Mouse (Mus musculus): ENCODE measurements around the gene Ano4. TPM values are rescaled to one million over a fixed set of nuclear protein-coding genes. Genes with fewer than 3 reads are reported as not detected.

The Ano4 gene
- total and polyA plus RNA-seq, 2 experiments from 2014 or later: 4.4 to 13.6 TPM

DNA sequence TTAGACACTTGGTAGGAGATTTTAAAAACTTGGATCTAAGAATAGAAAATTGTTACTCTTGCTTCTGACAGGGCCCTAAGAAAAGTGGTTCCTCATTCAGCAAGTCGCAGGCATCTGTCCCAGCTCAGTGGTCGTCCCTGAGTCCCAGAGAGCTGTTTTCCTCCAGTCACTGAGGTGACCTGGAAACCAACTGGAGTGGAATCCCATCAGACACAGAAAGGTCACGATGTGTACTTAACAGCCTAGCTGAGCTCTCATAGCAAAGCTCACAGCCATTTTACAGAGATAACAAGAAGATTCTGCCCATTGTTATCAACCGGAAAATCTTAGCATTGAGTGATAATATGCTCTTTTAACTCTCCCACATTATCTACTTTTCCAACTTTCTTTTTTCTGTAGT lies 365.1 kb downstream of the Ano4 start:
- H3K9ac ChIP-seq: no peak overlapping the region
- ATAC-seq (no peak), DNase-seq (no peak)
- H3K9me3 ChIP-seq (ENCODE audit: low read length): no peaks in the 10 kb centered on the region
- H3K36me3 ChIP-seq (ENCODE audit: insufficient read depth): no peaks in the 10 kb centered on the region
- H3K27me3 ChIP-seq (ENCODE audit: insufficient read depth, low read length): no peaks in the 10 kb centered on the region
- H3K4me3 ChIP-seq (ENCODE audit: low read depth, low read length): no peak overlapping the region
- no peak overlapping the region for H3K4me2 ChIP-seq (ENCODE audit: low read depth)
- H3K4me1 ChIP-seq (ENCODE audit: insufficient read depth): no peaks in the 10 kb centered on the region
- no peak overlapping the region for H3K27ac ChIP-seq (ENCODE audit: low read depth, low read length)
- TF ChIP-seq CTCF (IDR thresholded peaks at IDR 0.05; ENCODE audit: low read depth): no peak
- 87% methylated on average over 4 of the region's 4 CpGs for WGBS

DNA sequence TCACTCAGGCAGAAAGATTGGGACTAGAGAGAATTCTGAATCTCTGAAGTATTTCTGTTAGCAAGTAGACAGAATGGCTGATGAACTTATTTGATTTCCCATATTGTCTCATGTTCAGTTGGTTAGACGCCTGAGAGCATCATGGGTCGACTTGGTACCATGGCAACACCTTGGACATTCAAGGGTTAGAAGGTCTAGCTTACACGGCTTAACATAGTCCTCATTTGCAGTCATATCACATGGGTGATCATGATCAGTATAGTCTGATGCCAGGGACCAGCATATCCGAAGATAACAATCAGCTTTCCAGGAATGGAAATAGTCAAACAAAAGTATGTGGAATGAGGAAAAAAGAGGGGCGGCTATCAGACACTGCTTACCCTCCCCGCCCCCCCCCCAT lies 365.6 kb downstream of the Ano4 start:
- ATAC-seq: no peak
- Histone ChIP-seq H3K27ac (ENCODE audit: low read depth, low read length) (no peak overlapping the region), H3K27me3 (ENCODE audit: insufficient read depth, low read length) (no peaks in the 10 kb centered on the region), H3K4me2 (ENCODE audit: low read depth) (no peak overlapping the region), H3K4me1 (ENCODE audit: insufficient read depth) (no peaks in the 10 kb centered on the region), H3K4me3 (ENCODE audit: low read depth, low read length) (no peak overlapping the region), H3K9ac (no peak overlapping the region), H3K36me3 (ENCODE audit: insufficient read depth) (no peaks in the 10 kb centered on the region), H3K9me3 (ENCODE audit: low read length) (no peaks in the 10 kb centered on the region)
- TF ChIP-seq CTCF (IDR thresholded peaks at IDR 0.05; ENCODE audit: low read depth): no peak
- DNase-seq: no peak
- 61% methylated on average over 6 of the region's 6 CpGs for WGBS

DNA sequence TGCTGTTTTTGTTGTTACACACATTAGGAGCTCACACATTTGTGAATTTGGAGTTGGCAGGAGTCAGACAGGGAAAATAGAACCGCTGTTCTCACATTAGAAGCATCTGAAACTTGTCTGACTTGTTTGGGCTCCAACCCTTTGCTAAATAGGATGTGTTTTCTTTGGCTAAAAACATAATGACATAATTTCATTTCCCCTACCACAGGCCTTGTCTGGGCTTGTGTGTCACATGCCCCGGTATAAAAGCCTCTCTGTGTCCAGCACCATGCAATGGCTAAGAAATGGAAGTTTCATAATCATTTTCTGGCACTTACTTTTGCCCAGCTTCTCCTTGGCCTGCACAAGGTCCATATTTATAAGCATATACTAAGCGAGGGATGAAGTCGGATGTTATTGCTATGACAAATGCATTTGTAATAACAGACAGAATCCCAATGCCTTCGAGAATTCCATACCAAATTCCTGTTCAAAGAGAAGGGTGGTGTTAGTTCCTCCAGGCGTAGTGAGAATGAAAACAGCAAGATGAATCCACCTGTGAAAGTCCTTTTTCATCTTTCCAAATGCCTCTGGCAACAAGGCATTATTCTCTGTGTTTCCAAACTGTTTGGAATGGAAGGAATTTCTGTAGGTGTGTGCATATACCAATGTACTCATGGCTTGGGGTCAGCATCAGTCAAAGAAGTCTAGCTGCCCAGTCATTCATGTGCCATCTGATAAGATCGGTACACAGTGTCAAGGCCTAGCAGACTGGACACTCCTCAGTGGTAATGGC lies 373.4 kb downstream of the Ano4 start:
- DNase-seq: no peak
- H3K36me3 ChIP-seq (ENCODE audit: insufficient read depth): no peaks in the 10 kb centered on the region
- TF ChIP-seq CTCF (IDR thresholded peaks at IDR 0.05; ENCODE audit: low read depth): no peak
- ATAC-seq: no peak
- H3K9me3 ChIP-seq (ENCODE audit: low read length): no peaks in the 10 kb centered on the region
- 86% methylated on average over 7 of the region's 7 CpGs for WGBS
- no peak overlapping the region for H3K27ac ChIP-seq (ENCODE audit: low read depth, low read length)
- H3K4me1 ChIP-seq (ENCODE audit: insufficient read depth): no peaks in the 10 kb centered on the region
- no peak overlapping the region for H3K4me3 ChIP-seq (ENCODE audit: low read depth, low read length)
- H3K27me3 ChIP-seq (ENCODE audit: insufficient read depth, low read length): no peaks in the 10 kb centered on the region
- no peak overlapping the region for H3K4me2 ChIP-seq (ENCODE audit: low read depth)
- H3K9ac ChIP-seq: no peak overlapping the region

DNA sequence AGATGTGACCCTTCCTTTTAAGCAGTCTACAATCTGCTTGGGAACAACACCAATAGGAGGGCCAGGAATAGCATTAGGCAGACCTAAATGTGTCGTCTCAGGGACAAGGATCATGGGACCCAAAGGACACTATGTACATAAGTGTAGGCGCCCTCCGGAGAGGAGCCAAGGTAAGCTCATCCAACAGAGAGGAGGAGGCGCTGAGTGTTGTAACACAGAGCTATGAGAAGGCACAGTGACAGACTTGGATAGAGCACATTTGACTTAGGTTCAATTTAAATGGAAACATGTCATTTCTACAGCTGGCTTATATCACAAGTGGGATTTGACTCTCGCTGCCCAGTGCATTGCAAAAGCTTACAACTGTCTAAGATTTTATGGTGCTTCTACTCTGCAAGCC lies 376.0 kb downstream of the Ano4 start:
- H3K9ac ChIP-seq: no peak overlapping the region
- no peak for TF ChIP-seq CTCF (IDR thresholded peaks at IDR 0.05; ENCODE audit: low read depth)
- no peak overlapping the region for H3K4me2 ChIP-seq (ENCODE audit: low read depth)
- no peaks in the 10 kb centered on the region for H3K36me3 ChIP-seq (ENCODE audit: insufficient read depth)
- WGBS: 95% methylated on average over 5 of the region's 5 CpGs
- H3K27ac ChIP-seq (ENCODE audit: low read depth, low read length): no peak overlapping the region
- H3K4me1 ChIP-seq (ENCODE audit: insufficient read depth): no peaks in the 10 kb centered on the region
- no peak for DNase-seq
- no peak overlapping the region for H3K4me3 ChIP-seq (ENCODE audit: low read depth, low read length)
- no peaks in the 10 kb centered on the region for H3K9me3 ChIP-seq (ENCODE audit: low read length)
- no peak for ATAC-seq
- no peaks in the 10 kb centered on the region for H3K27me3 ChIP-seq (ENCODE audit: insufficient read depth, low read length)

DNA sequence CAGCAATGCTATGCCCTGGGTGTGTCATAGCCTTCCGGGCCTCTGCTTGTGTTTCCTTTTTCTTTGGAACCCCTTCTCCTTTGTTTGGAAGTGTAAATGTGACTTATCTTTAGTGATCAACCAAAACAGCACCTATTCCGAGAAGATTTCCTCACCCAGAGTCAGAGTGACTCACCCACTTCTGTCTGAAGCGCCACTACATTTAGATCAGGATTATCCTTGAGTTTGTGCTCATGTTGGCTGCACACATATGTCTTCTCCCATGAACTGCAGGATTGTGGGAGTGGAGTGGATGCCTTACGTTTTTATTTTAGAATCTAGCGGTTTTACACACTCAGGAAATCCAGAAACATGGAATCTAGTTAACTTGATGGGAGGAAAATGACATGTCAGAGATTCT lies 383.8 kb downstream of the Ano4 start:
- Histone ChIP-seq H3K4me3 (ENCODE audit: low read depth, low read length) (no peak overlapping the region), H3K4me2 (ENCODE audit: low read depth) (no peak overlapping the region), H3K36me3 (ENCODE audit: insufficient read depth) (no peaks in the 10 kb centered on the region), H3K27ac (ENCODE audit: low read depth, low read length) (no peak overlapping the region), H3K4me1 (ENCODE audit: insufficient read depth) (no peaks in the 10 kb centered on the region), H3K9me3 (ENCODE audit: low read length) (no peaks in the 10 kb centered on the region), H3K27me3 (ENCODE audit: insufficient read depth, low read length) (no peaks in the 10 kb centered on the region), H3K9ac (no peak overlapping the region)
- 83% methylated on average over 5 of the region's 5 CpGs for WGBS
- no peak for DNase-seq
- TF ChIP-seq CTCF (IDR thresholded peaks at IDR 0.05; ENCODE audit: low read depth): no peak
- ATAC-seq: no peak

DNA sequence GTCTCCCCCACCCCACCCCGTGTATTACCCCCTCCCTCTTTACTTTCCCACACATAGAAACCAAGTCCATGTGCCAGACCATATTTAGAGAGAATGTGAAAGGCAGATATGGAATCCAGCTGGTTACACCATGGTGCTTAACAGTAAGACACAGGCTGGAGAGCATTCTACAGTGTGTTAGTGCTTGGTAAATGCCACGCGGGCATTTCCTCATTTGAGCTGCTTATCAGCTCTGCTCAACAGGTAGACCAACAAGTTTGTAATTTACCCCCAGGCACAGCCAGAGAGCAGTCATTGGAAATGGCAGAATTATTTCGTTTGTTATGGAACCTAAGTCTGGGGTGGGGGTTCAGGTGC lies 394.3 kb downstream of the Ano4 start:
- no peak overlapping the region for H3K4me3 ChIP-seq (ENCODE audit: low read depth, low read length)
- ATAC-seq (no peak), DNase-seq (no peak)
- no peak for TF ChIP-seq CTCF (IDR thresholded peaks at IDR 0.05; ENCODE audit: low read depth)
- H3K4me1 ChIP-seq (ENCODE audit: insufficient read depth): no peaks in the 10 kb centered on the region
- no peak overlapping the region for H3K9ac ChIP-seq
- WGBS: 88% methylated on average over 4 of the region's 4 CpGs
- no peaks in the 10 kb centered on the region for H3K27me3 ChIP-seq (ENCODE audit: insufficient read depth, low read length)
- no peak overlapping the region for H3K27ac ChIP-seq (ENCODE audit: low read depth, low read length)
- no peaks in the 10 kb centered on the region for H3K9me3 ChIP-seq (ENCODE audit: low read length)
- H3K36me3 ChIP-seq (ENCODE audit: insufficient read depth): no peaks in the 10 kb centered on the region
- no peak overlapping the region for H3K4me2 ChIP-seq (ENCODE audit: low read depth)

DNA sequence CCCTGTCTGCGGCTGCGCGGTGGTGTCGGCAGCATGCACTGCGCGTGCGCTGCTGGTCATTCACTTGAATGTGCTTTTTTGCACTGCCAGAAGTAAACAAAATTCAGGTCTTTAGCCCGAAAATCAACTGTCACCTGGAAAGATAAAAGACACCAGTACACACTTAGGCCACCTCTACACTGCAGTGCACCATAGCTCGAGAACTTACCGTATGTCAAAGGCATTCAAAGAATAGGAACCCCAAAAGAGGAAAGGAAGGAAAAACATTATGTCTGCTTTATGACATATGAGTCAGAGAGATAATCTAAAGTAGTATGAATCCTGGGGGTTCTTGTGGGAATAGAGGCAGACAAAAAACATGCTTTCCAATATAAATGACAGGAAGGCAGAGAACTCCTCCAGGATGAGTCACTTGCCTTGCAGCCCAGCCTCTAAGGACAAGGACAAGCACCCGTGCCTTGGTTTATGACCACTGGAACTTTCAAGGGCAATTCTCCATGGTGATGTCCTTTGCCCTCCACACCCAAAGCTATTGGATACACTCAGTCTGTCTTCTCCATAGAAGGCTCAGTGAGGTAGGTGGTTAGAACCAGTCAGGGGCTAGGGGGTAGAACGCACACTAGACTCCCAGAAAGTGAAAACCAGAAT lies 394.8 kb downstream of the Ano4 start:
- 94% methylated on average over 12 of the region's 12 CpGs for WGBS
- no peaks in the 10 kb centered on the region for H3K4me1 ChIP-seq (ENCODE audit: insufficient read depth)
- H3K4me2 ChIP-seq (ENCODE audit: low read depth): no peak overlapping the region
- H3K9ac ChIP-seq: no peak overlapping the region
- DNase-seq (no peak), ATAC-seq (no peak)
- H3K4me3 ChIP-seq (ENCODE audit: low read depth, low read length): no peak overlapping the region
- H3K36me3 ChIP-seq (ENCODE audit: insufficient read depth): no peaks in the 10 kb centered on the region
- no peak overlapping the region for H3K27ac ChIP-seq (ENCODE audit: low read depth, low read length)
- H3K27me3 ChIP-seq (ENCODE audit: insufficient read depth, low read length): no peaks in the 10 kb centered on the region
- H3K9me3 ChIP-seq (ENCODE audit: low read length): no peaks in the 10 kb centered on the region
- TF ChIP-seq CTCF (IDR thresholded peaks at IDR 0.05; ENCODE audit: low read depth): no peak

Other genes with a start within 250 kb of the Ano4 start
- 3.8 and 6.2 TPM in 2 replicates for gene Gas2l3, start 99.2 kb upstream of the Ano4 start, total RNA-seq (2014; rRNA removed)
- gene Gas2l3, start 99.2 kb upstream of the Ano4 start, polyA plus RNA-seq (2015; fragmentation: Nextera tagmentation; extraction: Ambion mirVana): 2.2 and 3.0 TPM in 2 replicates
- 0.08 TPM in 1 of 2 replicates, not detected in the other for gene Nr1h4, start 188.8 kb upstream of the Ano4 start, total RNA-seq (2014; rRNA removed)
- gene Nr1h4, start 188.8 kb upstream of the Ano4 start, polyA plus RNA-seq (2015; fragmentation: Nextera tagmentation; extraction: Ambion mirVana): 0.11 TPM in 1 of 2 replicates, not detected in the other

All from forebrain, postnatal 0 days (tissue).